Mouse (Mus musculus) adrenal gland, postnatal 4 days (tissue): Measurements from ENCODE around the gene Col6a5. TPM values are rescaled to one million over a fixed set of nuclear protein-coding genes. Genes with fewer than 3 reads are reported as not detected.

ENCODE experiments used
- DNase-seq, 2 experiments: peaks; one replicate each; pipeline ENCODE4 v3.0.0; 2021 to 2022; ENCODE audit warnings: low spot score in 2 of 2, mixed read lengths in 2 of 2
- total RNA-seq, 2 experiments: library from RNA; stranded (reverse); gene quantifications; 2 replicates each; pipeline ENCODE4 v1.2.3; 2021

The Col6a5 gene
- total RNA-seq, 2 experiments from 2014 or later, result 5.5 to 6.4 TPM

DNA sequence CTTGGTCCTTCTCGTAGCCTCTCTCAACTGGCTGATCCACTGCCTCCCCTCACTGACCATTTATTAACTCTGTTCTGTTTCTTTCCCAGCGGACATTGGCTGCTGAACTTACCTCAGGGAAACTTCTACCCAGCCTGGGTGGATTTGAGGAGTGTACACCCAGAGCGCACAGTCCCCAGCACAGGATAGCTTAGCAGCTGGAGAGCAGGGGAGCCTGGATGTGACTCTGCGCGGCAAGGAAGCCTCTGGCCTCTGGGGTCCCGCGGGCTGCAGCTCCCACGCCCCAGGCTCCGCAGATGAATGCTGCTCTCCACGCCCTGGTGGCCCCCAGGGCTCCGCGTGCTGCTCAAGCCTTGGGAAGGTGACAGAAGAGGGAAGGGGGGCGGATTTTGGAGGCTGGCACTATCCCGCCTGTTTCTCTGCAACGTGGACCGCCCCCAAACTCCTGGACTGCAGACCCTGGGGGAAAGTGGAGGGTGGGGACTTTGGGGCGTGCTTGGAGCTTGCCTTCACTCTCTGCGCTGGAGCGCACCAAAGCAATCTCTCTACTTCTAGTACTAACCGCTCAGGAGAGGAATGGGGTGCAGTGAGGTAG, 132.6 kb downstream of the Col6a5 start, which contains the start of gene Col6a6:
TSS of gene Col6a6 (minus strand) at position 370 of the 595 bp plus-strand sequence.
- DNase-seq, result no peak

DNA sequence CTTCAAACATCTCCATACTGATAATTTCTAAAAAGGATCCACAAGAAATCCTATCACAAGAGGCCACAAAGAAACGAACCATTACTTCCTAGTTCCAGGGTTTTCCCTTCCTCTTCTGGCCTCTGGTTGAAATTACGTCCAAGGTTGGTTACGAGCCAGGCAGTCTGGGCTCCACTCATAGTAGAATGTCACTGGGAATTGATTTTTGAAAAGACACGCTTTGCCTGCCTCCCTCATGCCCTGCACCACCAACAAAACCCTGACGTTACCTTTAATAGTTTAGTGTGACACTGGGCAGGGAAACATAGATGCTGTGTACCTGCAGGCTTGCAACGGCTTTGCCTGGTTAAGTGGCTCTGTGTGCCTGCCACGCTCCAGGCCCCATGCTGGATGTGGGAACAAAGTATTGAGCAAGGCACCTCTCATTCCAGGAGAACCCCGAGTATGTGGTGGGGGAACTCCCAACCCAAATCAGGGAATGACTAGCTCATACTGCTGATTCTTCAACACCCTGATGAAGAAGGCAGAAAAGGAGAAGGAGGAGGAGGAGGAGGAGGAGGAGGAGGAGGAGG, 133.3 kb downstream of the Col6a5 start:
- no peak for DNase-seq

DNA sequence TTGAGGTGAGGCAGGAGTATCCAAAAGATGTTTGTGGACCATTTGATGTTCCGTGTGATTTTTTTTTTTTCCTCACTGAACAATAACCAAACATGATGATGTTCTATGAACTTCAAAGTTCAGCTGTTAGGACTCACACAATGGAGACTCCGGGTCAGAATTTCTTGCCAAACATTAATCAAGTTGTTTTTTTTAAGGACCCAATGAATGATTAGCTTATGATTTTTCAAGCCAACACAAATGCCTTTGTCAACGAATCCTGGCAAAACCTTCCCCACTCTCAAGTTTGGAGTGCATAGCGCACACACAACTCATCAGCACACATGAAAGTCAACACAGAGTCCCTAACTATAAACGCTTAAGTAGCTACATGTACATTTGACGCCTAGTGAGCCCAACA, 139.7 kb downstream of the Col6a5 start:
- no peak for DNase-seq

DNA sequence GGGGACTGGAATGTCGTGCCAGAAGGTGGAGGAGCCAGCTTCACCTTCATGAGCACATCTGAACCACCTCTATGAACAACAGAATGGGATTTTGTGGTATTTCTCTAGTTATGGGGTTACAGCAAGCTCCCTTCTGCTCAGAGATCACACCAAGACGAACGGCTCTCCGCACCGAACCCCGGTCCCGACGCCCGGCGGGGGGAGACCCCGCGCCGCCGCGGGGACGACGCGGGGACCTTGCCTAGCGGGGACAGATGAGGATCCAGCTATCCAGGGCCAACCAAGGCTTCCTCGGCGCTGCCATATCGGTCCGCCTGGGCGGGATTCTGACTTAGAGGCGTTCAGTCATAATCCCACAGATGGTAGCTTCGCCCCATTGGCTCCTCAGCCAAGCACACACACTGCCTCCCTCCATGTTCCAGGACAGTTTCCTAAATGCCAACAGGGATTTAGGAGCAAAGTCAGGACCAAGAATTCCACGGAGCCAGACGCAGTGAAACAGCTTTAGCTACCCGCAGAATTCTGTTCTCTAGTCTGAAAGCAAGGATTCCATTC, 141.2 kb downstream of the Col6a5 start:
- no peak for DNase-seq

DNA sequence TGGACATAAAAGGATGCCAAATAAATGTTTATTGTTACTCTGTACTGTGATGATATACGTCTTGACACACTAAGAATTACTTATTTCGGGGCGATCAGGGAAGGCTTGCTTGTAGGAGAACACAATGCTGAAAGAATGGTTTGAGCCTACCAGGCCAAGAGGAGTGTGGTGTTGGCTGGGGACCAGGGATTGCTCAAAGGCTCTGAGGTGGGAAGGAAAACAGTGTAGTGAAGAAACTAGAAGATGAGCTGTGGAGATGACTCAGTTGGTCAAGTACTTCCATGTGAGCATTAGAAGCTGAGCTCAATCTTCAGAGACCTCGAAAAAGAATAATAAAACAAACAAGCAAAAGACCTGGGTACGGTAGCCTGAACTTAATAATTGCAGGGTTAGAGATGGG, 146.0 kb downstream of the Col6a5 start:
- DNase-seq, result no peak

DNA sequence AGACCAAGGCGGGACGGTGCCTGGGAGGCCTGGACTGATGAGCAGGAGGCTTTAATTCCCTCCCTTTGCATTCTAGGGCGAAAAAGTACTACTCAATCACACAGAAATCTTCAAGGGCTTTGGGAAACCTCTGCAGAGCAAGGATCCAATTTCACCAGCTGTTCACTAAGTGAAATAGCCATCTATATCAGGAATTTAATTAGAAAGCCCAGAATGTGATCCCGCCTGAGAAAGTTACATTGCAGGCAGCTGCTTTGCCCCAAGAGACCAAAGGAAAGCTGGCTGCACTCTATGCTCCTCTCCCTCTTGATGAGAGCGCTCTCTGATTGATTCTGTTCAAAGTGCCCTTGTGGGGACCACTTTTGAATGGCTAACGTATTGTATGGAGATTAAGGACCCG, 149.0 kb downstream of the Col6a5 start:
- DNase-seq, result no peak

DNA sequence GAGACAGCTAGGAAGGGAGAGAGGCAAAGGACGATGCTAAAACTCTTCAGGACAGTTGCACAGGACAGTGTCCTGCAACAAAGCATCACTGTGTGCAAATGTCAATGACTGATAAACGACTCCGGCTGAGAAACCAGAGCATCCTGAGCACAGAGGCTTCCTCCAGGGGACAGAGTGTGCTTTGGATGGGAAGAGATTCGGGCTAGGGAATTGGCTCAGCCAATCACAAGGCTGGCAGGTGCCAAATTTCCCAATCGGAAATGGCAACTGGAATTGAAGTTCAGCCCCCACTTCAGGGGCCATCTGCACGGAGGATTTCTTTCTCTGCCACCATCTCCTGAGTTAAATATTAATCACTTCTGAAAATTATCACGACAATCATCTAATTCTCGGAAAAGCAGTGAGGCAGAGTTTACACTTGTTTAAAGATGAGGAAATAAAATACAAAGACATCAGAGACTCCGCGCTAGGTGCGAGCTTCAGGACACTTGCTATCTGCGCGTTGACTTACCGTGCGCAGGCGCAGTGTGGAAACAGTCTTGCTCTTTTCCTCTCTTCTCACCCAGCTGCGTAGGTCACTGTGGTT, 151.4 kb downstream of the Col6a5 start:
- no peak for DNase-seq

Other genes starting within 250 kb of the Col6a5 start
- gene Col6a6, start 132.5 kb downstream of the Col6a5 start, total RNA-seq, result 10 to 100 TPM; 14.2 to 15.5 TPM
- 1 to 10 TPM in 1 of 2 experiments, under 1 TPM in 1; 0.51 to 1.4 TPM for gene Col6a4, start 136.1 kb upstream of the Col6a5 start, total RNA-seq
- gene Glyctk, start 197.5 kb upstream of the Col6a5 start, total RNA-seq, result 10 to 100 TPM in 1 of 2 experiments, 1 to 10 TPM in 1; 8.4 to 14.2 TPM
- gene Wdr82, start 210.3 kb upstream of the Col6a5 start, total RNA-seq, result 100 to 1,000 TPM in 1 of 2 experiments, 10 to 100 TPM in 1; 98.9 to 105 TPM
- 10 to 100 TPM; 76.7 to 77.5 TPM for gene Ppm1m, start 239.1 kb upstream of the Col6a5 start, total RNA-seq
- 10 to 100 TPM; 62.5 to 63.9 TPM for gene Twf2, start 242.5 kb upstream of the Col6a5 start, total RNA-seq